Mouse (Mus musculus): ENCODE measurements around the gene Gpr89. TPM values are rescaled to one million over a fixed set of nuclear protein-coding genes. Genes with fewer than 3 reads are reported as not detected.

Gene Gpr89
- total and polyA plus RNA-seq, 2 experiments from 2014 or later = 34.9 to 40.3 TPM

GRCm38 (mm10) chr3:96820116-96820915, 84.8 kb downstream of the Gpr89 start:
- Histone ChIP-seq H3K36me3 (ENCODE audit: insufficient read depth, low read length) (no peaks in the 10 kb centered on the region), H3K4me2 (ENCODE audit: low read depth, low read length) (no peak overlapping the region), H3K9me3 (ENCODE audit: low read length) (no peaks in the 10 kb centered on the region), H3K4me3 (ENCODE audit: low read length) (no peak overlapping the region), H3K4me1 (ENCODE audit: insufficient read depth, low read length) (no peaks in the 10 kb centered on the region), H3K27me3 (ENCODE audit: insufficient read depth, low read length) (no peaks in the 10 kb centered on the region), H3K9ac (replicated peaks; ENCODE audit: low read length) (no peak overlapping the region), H3K27ac (no peak overlapping the region)
- WGBS = 79% methylated on average over 6 of the region's 6 CpGs
- TF ChIP-seq CTCF (IDR thresholded peaks at IDR 0.05; ENCODE audit: low read depth) = no peak
- no peak for ATAC-seq
- no peak for DNase-seq (ENCODE audit: low spot score)

Other genes with a start within 250 kb of the Gpr89 start
- gene Ankrd35, start 235.2 kb downstream of the Gpr89 start, total RNA-seq (2014; rRNA removed) = 2.1 and 6.4 TPM in 2 replicates
- gene Ankrd35, start 235.2 kb downstream of the Gpr89 start, polyA plus RNA-seq (2015; fragmentation: Nextera tagmentation; extraction: Ambion mirVana) = 2.8 and 3.0 TPM in 2 replicates
- gene Pias3, start 209.0 kb downstream of the Gpr89 start, total RNA-seq (2014; rRNA removed) = 37.5 and 46.1 TPM in 2 replicates
- gene Pias3, start 209.0 kb downstream of the Gpr89 start, polyA plus RNA-seq (2015; fragmentation: Nextera tagmentation; extraction: Ambion mirVana) = 41.3 and 44.3 TPM in 2 replicates
- 13.0 and 13.4 TPM in 2 replicates for gene Nudt17, start 196.8 kb downstream of the Gpr89 start, total RNA-seq (2014; rRNA removed)
- 17.6 and 17.8 TPM in 2 replicates for gene Nudt17, start 196.8 kb downstream of the Gpr89 start, polyA plus RNA-seq (2015; fragmentation: Nextera tagmentation; extraction: Ambion mirVana)
- 10.9 and 11.7 TPM in 2 replicates for gene Polr3c, start 177.7 kb downstream of the Gpr89 start, total RNA-seq (2014; rRNA removed)
- 26.3 and 29.1 TPM in 2 replicates for gene Polr3c, start 177.7 kb downstream of the Gpr89 start, polyA plus RNA-seq (2015; fragmentation: Nextera tagmentation; extraction: Ambion mirVana)
- gene Rnf115, start 177.7 kb downstream of the Gpr89 start, total RNA-seq (2014; rRNA removed) = 47.9 and 53.8 TPM in 2 replicates
- 76.6 and 81.2 TPM in 2 replicates for gene Rnf115, start 177.7 kb downstream of the Gpr89 start, polyA plus RNA-seq (2015; fragmentation: Nextera tagmentation; extraction: Ambion mirVana)
- gene Pdzk1, start 76.1 kb downstream of the Gpr89 start, total RNA-seq (2014; rRNA removed) = 0.05 TPM in 1 of 2 replicates, not detected in the other
- 0.24 TPM in 1 of 2 replicates, not detected in the other for gene Pdzk1, start 76.1 kb downstream of the Gpr89 start, polyA plus RNA-seq (2015; fragmentation: Nextera tagmentation; extraction: Ambion mirVana)
- not detected in 2 replicates for gene Cd160, start 76.0 kb downstream of the Gpr89 start, total RNA-seq (2014; rRNA removed)
- 0.06 and 0.13 TPM in 2 replicates for gene Cd160, start 76.0 kb downstream of the Gpr89 start, polyA plus RNA-seq (2015; fragmentation: Nextera tagmentation; extraction: Ambion mirVana)
- 1.2 and 2.6 TPM in 2 replicates for gene Gja5, start 653 bp downstream of the Gpr89 start, total RNA-seq (2014; rRNA removed)
- gene Gja5, start 653 bp downstream of the Gpr89 start, polyA plus RNA-seq (2015; fragmentation: Nextera tagmentation; extraction: Ambion mirVana) = 1.2 and 1.3 TPM in 2 replicates
- gene Gja8, start 20.7 kb upstream of the Gpr89 start, total RNA-seq (2014; rRNA removed) = not detected in 2 replicates
- 0.04 and 0.05 TPM in 2 replicates for gene Gja8, start 20.7 kb upstream of the Gpr89 start, polyA plus RNA-seq (2015; fragmentation: Nextera tagmentation; extraction: Ambion mirVana)

Measured in hindbrain, postnatal 0 days (tissue).